Mouse (Mus musculus) forelimb bud, embryonic 11.5 days (tissue): ENCODE measurements around the gene Gm20883.
"Not testable (repeated sequence)": the region's sequence is repeated elsewhere in the genome, so short reads cannot be mapped to it uniquely, and the experiment has no call there.

Source experiments
- DNase-seq: peaks from one replicate; pipeline ENCODE4 v3.0.0-alpha.2; 2012; ENCODE audit warnings: low read depth, low spot score

The Gm20883 gene

DNA sequence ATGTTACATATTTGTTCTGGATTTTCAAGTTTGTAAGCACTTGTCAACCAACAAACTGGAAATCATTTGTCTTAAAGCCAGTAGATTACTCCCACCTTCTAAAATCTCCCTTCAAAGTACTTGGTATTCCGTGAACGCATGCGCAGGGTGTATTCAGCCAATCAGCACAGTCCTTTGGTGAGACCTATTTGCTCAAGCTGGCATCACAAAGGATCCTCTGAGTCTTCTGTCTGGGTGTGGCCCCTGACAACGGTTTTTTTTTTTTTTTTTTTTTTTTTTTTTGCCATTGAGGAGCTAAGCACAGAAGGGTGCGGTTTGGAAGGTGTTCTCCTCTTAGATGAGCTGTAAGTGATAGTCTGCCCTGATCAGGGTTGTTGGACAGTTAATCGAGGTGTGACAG is at the start of gene Gm20883:
Gene Gm20883 (plus strand): TSS at position 301 of the 400 bp plus-strand sequence.
- DNase-seq, result not testable (repeated sequence)
